Mouse (Mus musculus): ENCODE data around the gene Prkci.

DNA sequence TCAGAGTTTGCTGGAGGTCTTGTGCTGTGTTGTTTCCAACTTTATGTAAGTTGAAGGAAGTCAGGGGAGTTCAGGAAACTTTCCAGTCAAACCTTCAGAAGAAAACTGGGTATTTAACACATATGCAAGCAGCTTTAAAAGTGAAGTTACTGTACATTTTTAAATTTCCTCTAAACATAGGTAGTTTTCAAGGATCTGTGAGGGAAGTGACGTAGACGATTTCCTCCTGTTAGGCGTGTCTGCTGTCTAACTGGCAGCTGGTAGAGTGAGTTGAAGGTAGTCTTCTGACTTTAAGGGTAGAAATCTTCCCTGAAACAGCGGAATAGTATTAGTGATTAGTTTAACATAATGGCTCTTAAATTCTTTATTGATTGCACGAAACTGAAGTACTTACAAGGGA lies 104.5 kb downstream of the Prkci start:
- TF ChIP-seq CTCF (IDR thresholded peaks at IDR 0.05; ENCODE audit: insufficient read depth, low read length) (no peak), POLR2A (IDR thresholded peaks at IDR 0.05; ENCODE audit: borderline replicate concordance, extremely low read depth, low read depth, low read length) (no peak)
